Mouse (Mus musculus): ENCODE results near the gene Olfr1346.
"Not testable (repeated sequence)": the region's sequence is repeated elsewhere in the genome, so short reads cannot be mapped to it uniquely, and the experiment has no call there.

Olfr1346 gene

GRCm38 (mm10) chr7:6466951-6467350 is at the start of gene Olfr1346:
Gene Olfr1346 (plus strand): TSS chr7:6467101.
- DNase-seq (ENCODE audit: low read depth, low spot score), result no peak

GRCm38 (mm10) chr7:6419894-6420293 is 47.0 kb upstream of the Olfr1346 start:
- no peak for DNase-seq (ENCODE audit: low read depth, low spot score)

DNA sequence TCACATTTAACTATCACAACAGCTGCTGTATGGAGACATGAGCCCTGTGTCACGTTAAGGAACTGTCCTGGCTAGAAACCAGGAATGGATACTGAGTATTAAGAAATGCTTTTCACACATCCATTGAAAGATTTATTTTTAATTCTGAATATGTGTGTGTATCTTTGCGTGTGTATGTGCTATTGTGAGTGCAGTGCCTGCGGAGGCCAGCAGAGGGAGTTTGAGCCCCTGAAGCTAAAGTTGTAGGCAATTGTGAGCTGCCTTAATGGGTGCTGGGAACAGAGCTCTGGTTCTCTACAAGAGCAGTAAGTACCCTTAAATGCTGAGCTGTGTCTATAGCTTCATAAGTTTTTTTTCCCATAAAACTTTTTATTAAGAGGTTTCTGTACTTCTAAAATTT is 37.5 kb upstream of the Olfr1346 start:
- DNase-seq (ENCODE audit: low read depth, low spot score), result no peak

DNA sequence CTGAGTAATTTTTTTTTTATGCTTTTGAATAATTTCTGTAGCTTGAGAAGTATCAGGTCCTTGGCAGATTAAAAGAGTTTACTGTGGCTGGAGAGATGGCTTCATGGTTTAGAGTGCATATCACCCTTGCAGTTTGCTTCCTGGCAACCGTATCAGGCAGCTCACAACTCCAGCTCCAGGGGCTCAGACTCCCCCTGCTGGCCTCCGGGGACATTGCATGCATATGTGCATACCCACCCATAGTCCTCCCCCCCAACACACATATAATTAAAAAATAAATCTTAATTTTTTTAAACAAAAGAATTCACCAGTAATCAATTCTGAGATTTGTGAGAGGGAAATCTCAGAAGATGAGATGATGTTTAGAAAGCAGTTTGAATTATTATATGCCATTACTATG is 36.6 kb upstream of the Olfr1346 start:
- no peak for DNase-seq (ENCODE audit: low read depth, low spot score)

GRCm38 (mm10) chr7:6438388-6438787 is 28.5 kb upstream of the Olfr1346 start, which contains the start of gene Olfr1344:
Gene Olfr1344 (plus strand): TSS chr7:6438688.
- no peak for DNase-seq (ENCODE audit: low read depth, low spot score)

DNA sequence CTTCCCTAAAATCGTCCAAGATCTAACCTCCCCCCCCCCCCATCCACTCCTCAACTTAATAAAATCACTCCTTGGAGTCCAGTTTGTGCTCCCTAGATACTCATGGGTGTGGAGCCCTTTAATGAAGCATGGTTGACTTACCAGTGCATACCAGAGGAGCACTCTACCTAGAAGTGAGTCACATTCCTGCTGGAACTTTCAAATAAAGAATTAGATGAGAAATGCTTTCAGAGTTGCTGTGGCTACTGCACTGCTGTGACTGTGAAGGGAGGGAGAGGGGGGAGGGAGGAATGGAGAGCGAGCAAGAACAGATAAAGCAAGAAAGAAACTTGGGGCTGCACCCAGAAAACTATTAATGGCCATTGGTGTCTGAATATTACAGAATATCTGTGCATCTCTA is 25.7 kb upstream of the Olfr1346 start:
- no peak for DNase-seq (ENCODE audit: low read depth, low spot score)

DNA sequence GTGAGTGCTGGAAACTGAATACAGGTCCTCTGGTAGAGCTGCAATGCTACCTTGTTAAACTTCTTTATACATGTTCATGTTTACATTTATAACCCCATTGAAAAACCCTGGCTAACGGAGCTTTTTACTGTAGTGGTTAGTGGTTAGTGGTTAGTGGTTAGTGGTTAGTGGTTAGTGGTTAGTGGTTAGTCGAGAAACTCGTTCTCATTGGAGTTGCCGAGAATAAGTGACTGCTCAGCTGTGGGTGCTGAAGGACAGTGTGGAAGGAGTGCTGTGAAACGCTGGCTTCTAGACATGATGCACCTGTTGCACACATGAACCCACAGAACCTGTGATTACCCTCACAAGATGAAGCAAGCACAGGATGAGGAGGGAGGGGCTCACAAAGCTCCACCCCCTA is 19.1 kb upstream of the Olfr1346 start:
- DNase-seq (ENCODE audit: low read depth, low spot score), result no peak

DNA sequence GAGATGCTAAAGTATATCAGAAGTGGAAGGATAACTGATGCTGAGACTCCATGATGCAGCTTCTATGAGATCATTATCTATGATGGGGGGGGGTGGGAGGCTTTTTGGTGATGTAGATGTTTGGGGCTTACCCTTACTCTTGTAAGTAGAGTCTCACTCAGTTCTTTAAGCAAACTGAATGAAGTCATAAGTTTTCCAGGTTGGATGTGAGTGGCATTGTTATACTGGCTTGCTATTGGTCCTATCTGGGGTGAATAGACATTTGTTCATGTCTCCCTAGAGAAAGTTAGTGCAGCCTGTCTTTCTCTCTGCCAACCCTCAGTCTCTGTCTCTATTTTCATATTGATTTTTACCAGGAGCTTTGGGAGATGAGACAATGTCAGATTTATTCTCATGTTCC is 11.0 kb upstream of the Olfr1346 start, which contains the start of gene Olfr1336:
Gene Olfr1336, plus strand, starts transcription at position 301 of the 400 bp plus-strand sequence.
- no peak for DNase-seq (ENCODE audit: low read depth, low spot score)

DNA sequence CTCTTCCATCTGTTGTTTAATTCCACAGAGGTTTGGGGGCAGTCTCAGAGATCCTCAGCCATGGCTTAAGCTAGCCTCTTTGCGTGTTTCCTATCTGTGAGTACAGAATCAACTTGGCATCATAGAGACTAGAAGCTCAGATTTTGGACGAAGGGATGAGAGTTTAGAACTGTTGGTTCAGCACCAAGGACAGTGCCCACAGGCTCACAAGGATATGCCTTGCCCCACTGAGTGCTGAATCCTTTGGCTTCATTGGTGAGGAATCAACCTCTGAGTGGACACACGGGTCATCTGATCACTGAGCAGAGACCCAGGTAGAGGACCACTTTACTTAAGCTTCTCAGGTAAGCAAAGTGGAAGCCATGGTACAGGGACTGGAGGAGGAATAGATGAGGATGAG is 10.5 kb upstream of the Olfr1346 start:
- DNase-seq (ENCODE audit: low read depth, low spot score), result no peak

DNA sequence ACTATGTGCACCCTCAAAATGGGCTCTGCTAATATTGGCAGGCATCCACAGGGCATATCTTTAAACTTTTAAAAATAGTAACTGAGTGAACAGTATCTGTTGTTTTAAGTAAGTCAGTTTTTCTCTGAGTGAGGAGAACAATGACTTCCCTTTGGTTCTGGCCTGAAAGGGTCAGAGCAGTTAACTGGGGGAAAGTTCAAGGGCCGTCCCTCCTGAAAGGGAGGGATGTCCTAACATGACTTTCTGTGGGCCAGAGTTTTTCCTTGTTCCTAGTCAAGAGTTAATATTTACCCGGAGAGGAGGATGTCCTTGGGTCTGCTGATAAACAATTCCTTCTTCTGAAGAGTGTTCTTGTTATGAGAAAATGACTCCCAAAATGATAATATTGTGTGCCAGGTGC is 10.7 kb downstream of the Olfr1346 start:
- not testable (repeated sequence) for DNase-seq (ENCODE audit: low read depth, low spot score)

DNA sequence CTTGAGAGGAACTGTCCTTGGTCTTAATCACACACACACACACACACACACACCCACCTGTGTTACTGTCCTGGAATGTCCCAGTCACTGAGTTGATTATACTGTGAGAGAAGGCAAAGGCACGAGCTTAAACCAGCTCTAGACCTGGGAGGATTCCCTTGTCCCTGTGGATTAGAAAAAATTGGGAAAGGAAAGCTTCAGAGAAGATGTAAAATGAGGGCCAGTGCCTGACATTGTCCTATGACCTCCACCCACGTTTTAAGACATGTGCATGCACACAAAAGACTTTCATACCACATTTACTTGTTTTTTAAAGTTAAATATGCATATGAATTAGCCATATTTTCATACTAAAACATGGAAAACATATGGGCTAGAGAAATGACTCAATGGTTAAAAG is 19.9 kb downstream of the Olfr1346 start, which contains the start of gene Olfr5:
Gene Olfr5, minus strand, starts transcription at position 101 of the 400 bp plus-strand sequence.
- no peak for DNase-seq (ENCODE audit: low read depth, low spot score)

DNA sequence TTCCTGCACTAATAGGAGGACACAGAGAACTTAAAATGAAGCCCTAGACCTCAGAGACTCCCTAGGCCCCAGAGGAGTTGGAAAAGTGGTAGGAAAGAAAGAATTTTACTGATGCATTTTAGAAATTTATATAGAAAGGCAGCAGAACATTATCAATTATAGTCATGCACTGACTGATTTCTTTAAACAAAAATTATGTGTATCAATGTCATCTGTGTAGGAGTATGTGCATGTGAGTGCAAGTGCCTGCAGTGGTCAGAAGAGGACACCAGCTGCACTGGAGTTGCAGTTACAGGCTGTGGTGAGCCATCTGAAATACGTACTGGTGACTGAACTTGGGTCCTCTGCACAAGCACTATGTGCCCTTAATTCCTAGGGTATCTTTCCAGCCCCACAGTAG is 32.8 kb downstream of the Olfr1346 start, which contains the start of gene Olfr1347:
Gene Olfr1347, minus strand, starts transcription at position 101 of the 400 bp plus-strand sequence.
- DNase-seq (ENCODE audit: low read depth, low spot score), result no peak

DNA sequence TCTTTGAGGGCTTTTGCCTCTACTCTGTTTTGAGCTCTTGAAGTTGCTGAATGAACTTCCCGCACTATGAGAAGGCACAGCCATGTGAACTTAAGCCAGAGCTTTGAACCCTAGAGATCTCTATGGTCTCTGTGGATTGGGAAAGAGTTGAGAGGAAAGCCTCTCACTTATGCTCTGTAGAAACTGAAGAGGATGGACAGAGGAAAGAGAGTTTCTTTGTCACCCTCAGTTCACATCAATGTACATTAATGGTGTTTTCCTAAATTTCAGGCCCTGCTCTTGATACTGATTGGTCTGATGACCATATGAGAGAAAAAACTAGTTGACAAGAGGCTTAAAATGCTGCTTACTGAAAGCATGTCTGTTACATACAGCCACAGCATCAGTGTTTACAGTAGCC is 41.7 kb downstream of the Olfr1346 start, which contains the start of gene Olfr1348:
Gene Olfr1348, minus strand, starts transcription at position 101 of the 400 bp plus-strand sequence.
- DNase-seq (ENCODE audit: low read depth, low spot score), result no peak

GRCm38 (mm10) chr7:6521666-6522065 is 54.8 kb downstream of the Olfr1346 start:
- DNase-seq (ENCODE audit: low read depth, low spot score), result no peak

GRCm38 (mm10) chr7:6522850-6523249 is 55.9 kb downstream of the Olfr1346 start, which contains the start of gene Olfr1349:
Gene Olfr1349 (minus strand): TSS chr7:6522950.
- no peak for DNase-seq (ENCODE audit: low read depth, low spot score)

GRCm38 (mm10) chr7:6525001-6525400 is 58.1 kb downstream of the Olfr1346 start:
- DNase-seq (ENCODE audit: low read depth, low spot score), result no peak

- DNase-seq (ENCODE audit: low read depth, low spot score), result no peak
Measured at GRCm38 (mm10) chr7:6526141-6526540, 59.2 kb downstream of the Olfr1346 start.

Measured in retina, postnatal 7 days (tissue).